Mouse (Mus musculus) CH12.LX (cell line): ENCODE results near the gene Cd180. TPM values are rescaled to one million over a fixed set of nuclear protein-coding genes. Genes with fewer than 3 reads are reported as not detected.

Experiments used
- DNase-seq: peaks from one replicate; pipeline ENCODE4 v3.0.0-alpha.2; 2013; ENCODE audit errors: extremely low read depth
- H3K27ac ChIP-seq: 2 replicates; pipeline ENCODE4 v1.5.1; 2012; ENCODE audit warnings: low read depth, mild to moderate bottlenecking, control low read depth, moderate library complexity; ENCODE audit not compliant: insufficient read depth
- H3K27me3 ChIP-seq: replicated peaks from 2 replicates; pipeline ENCODE3; 2012; ENCODE audit warnings: inconsistent platforms
- H3K36me3 ChIP-seq, 2 experiments: replicated peaks in 1 of 2; 2 replicates each; pipeline versions ENCODE3 to v1.6.1; 2012; ENCODE audit warnings: inconsistent platforms in 1 of 2, low read length in 1 of 2, mild to moderate bottlenecking in 1 of 2, mixed read lengths in 1 of 2, moderate library complexity in 1 of 2; ENCODE audit not compliant: control insufficient read depth in 1 of 2, insufficient read depth in 1 of 2
- H3K4me1 ChIP-seq, 2 experiments: 2 replicates each; pipeline ENCODE4 v1.6.1; 2012; ENCODE audit warnings: inconsistent platforms in 1 of 2, moderate library complexity in 1 of 2; ENCODE audit not compliant: insufficient read depth in 2 of 2, control insufficient read depth in 1 of 2
- H3K4me2 ChIP-seq: 2 replicates; pipeline ENCODE4 v1.6.1; 2012; ENCODE audit warnings: low read depth, mild to moderate bottlenecking, control low read depth; ENCODE audit not compliant: poor library complexity, insufficient read depth, severe bottlenecking
- H3K4me3 ChIP-seq, 3 experiments: fragments of 150-350 bp in 1 of 3; sonication (generic) in 1 of 3; replicated peaks in 1 of 3; 2 replicates each; pipeline versions ENCODE3 to v1.5.1; 2011 to 2012; ENCODE audit warnings: low read depth in 2 of 3, low read length in 2 of 3, mild to moderate bottlenecking in 2 of 3, moderate library complexity in 2 of 3, control low read depth in 1 of 3, improper control_type of control experiment in 1 of 3, inconsistent platforms in 1 of 3, mixed read lengths in 1 of 3; ENCODE audit not compliant: poor library complexity in 1 of 3
- H3K79me2 ChIP-seq: replicated peaks from 2 replicates; pipeline ENCODE4 v1.6.1; 2012; ENCODE audit warnings: mild to moderate bottlenecking, moderate library complexity; ENCODE audit not compliant: control insufficient read depth, poor library complexity, insufficient read depth, severe bottlenecking; ENCODE audit errors: extremely low read depth
- H3K9ac ChIP-seq: 2 replicates; pipeline ENCODE4 v1.6.1; 2012; ENCODE audit warnings: low read depth, mild to moderate bottlenecking, control low read depth, moderate library complexity; ENCODE audit not compliant: insufficient read depth
- H3K9me3 ChIP-seq: replicated peaks from 2 replicates; pipeline ENCODE3; 2012; ENCODE audit warnings: low read length, inconsistent platforms, mixed read lengths
- CHD1 ChIP-seq: IDR thresholded peaks from 2 replicates; pipeline ENCODE4 v1.6.1; 2012; ENCODE audit warnings: low read depth, low read length, improper control_type of control experiment, inconsistent platforms
- E2F4 ChIP-seq: IDR thresholded peaks from 2 replicates; pipeline ENCODE4 v1.6.1; 2011; ENCODE audit warnings: low read depth, low read length, improper control_type of control experiment; ENCODE audit not compliant: insufficient replicate concordance
- ELF1 ChIP-seq: IDR thresholded peaks from 2 replicates; pipeline ENCODE4 v1.6.1; 2014; ENCODE audit warnings: low read depth, mild to moderate bottlenecking, inconsistent platforms, low read length, improper control_type of control experiment
- ETS1 ChIP-seq: conservative IDR thresholded peaks from 2 replicates; pipeline ENCODE4 v1.6.1; 2012; ENCODE audit warnings: low read depth, mild to moderate bottlenecking, inconsistent platforms, low read length, improper control_type of control experiment, moderate library complexity
- IRF4 ChIP-seq: IDR thresholded peaks from 2 replicates; pipeline ENCODE4 v1.6.1; 2014; ENCODE audit warnings: low read depth, mild to moderate bottlenecking, inconsistent platforms, low read length, improper control_type of control experiment
- JUND ChIP-seq: conservative IDR thresholded peaks from 2 replicates; pipeline ENCODE4 v1.6.1; 2011; ENCODE audit warnings: low read depth, low read length, improper control_type of control experiment
- MAFK ChIP-seq: IDR thresholded peaks from 2 replicates; pipeline ENCODE4 v1.6.1; 2011; ENCODE audit warnings: low read length, improper control_type of control experiment; ENCODE audit not compliant: insufficient replicate concordance
- MAX ChIP-seq: IDR thresholded peaks from 2 replicates; pipeline ENCODE4 v1.6.1; 2011; ENCODE audit warnings: low read length, improper control_type of control experiment
- MXI1 ChIP-seq: IDR thresholded peaks from 2 replicates; pipeline ENCODE4 v1.6.1; 2011; ENCODE audit warnings: mild to moderate bottlenecking, low read depth, low read length, improper control_type of control experiment
- NELFE ChIP-seq: IDR thresholded peaks from 2 replicates; pipeline ENCODE4 v1.6.1; 2011; ENCODE audit warnings: low read depth, low read length, improper control_type of control experiment
- NRF1 ChIP-seq: IDR thresholded peaks from 2 replicates; pipeline ENCODE4 v1.6.1; 2014; ENCODE audit warnings: low read depth, mild to moderate bottlenecking, inconsistent platforms, low read length, improper control_type of control experiment, moderate library complexity
- PAX5 ChIP-seq: IDR thresholded peaks from 2 replicates; pipeline ENCODE4 v1.6.1; 2012; ENCODE audit warnings: low read length, inconsistent platforms, mixed read lengths
- POLR2AphosphoS2 ChIP-seq: IDR thresholded peaks from 2 replicates; pipeline ENCODE4 v1.6.1; 2011; ENCODE audit warnings: low read depth, low read length, improper control_type of control experiment
- SIN3A ChIP-seq: IDR thresholded peaks from 2 replicates; pipeline ENCODE4 v1.6.1; 2012; ENCODE audit warnings: low read length, improper control_type of control experiment, inconsistent platforms
- SMC3 ChIP-seq: IDR thresholded peaks from 2 replicates; pipeline ENCODE4 v1.6.1; 2011; ENCODE audit warnings: low read depth, low read length, improper control_type of control experiment
- TBP ChIP-seq: conservative IDR thresholded peaks from 2 replicates; pipeline ENCODE4 v1.6.1; 2011; ENCODE audit warnings: low read depth, low read length, improper control_type of control experiment
- TCF12 ChIP-seq: IDR thresholded peaks from 2 replicates; pipeline ENCODE4 v1.6.1; 2014; ENCODE audit warnings: low read depth, mild to moderate bottlenecking, inconsistent platforms, low read length, improper control_type of control experiment
- ZKSCAN1 ChIP-seq: IDR thresholded peaks from 2 replicates; pipeline ENCODE4 v1.6.1; 2012; ENCODE audit warnings: low read depth, inconsistent platforms, low read length, improper control_type of control experiment, borderline replicate concordance
- ZMIZ1 ChIP-seq: IDR thresholded peaks from 2 replicates; pipeline ENCODE4 v1.6.1; 2012; ENCODE audit warnings: low read depth, mild to moderate bottlenecking, inconsistent platforms, low read length, improper control_type of control experiment
- ZNF384 ChIP-seq: IDR thresholded peaks from 2 replicates; pipeline ENCODE4 v1.6.1; 2012; ENCODE audit warnings: low read depth, low read length, improper control_type of control experiment, inconsistent platforms
- dilution Hi-C: fragments of 300-500 bp; cut with MboI; formaldehyde crosslinking; loops from 2 replicates; pipeline ENCODE4 v1.14.3; 2020; ENCODE audit warnings: low sequenced_read_pairs; ENCODE audit not compliant: extremely low pct_unique_long_range_greater_than_20kb, extremely low pct_ligation_motif_present
- in situ Hi-C: fragments of 300-500 bp; cut with MboI; formaldehyde crosslinking; loops from 3 replicates; pipeline ENCODE4 v1.14.3; 2019; ENCODE audit warnings: low sequenced_read_pairs, low pct_ligation_motif_present, low pct_unique_long_range_greater_than_20kb, mixed read lengths
- polyA plus RNA-seq: library from polyadenylated mRNA; unstranded; fragments of >175 nt; gene quantifications from 2 replicates; pipeline ENCODE4 v1.2.1, GENCODE M21; 2012; ENCODE audit warnings: low read depth; ENCODE audit not compliant: insufficient read length
- total RNA-seq, 2 experiments: library from RNA; depleted of rRNA; stranded (reverse); fragments of 300-350 nt in 1 of 2; fragments of >200 nt in 1 of 2; gene quantifications; 2 replicates each; pipeline ENCODE4 v1.2.3; 2012 to 2014

Cd180 gene
- total and polyA plus RNA-seq, 3 experiments = 34.2 to 232 (median 40.4) TPM

DNA sequence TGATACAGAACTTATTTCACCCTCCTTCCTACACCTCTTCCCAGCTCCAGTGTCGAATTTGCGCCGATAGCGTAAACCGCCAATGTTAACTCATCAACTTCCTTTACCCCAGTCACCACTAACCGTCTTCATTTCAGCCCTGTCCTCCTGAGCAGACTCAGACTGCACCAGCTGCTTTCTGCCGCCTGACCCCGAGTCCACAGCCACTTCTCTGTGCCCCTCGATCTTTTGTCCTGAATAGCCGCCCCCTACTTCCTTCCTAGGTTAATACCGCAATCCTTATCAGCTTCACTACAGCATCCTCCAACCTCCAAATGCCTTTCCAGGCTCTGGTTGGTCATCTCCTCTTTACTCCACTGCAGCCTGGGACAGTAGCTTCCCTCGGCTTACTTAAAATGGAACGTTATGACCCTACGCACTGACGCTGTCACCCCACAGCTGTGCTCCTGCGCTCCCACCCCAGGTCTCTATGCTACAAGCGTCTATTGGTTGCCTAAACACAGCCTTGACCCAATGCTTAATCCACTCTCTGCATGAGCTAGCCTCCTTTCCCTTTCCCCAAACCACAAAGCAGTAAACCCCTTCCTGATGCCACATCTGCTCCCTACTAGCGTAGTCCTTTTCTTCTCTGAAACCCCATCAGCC is 27.6 kb upstream of the Cd180 start:
- Histone ChIP-seq H3K4me2 (no peak overlapping the region), H3K79me2 (no peaks in the 10 kb centered on the region), H3K4me3 (no peak overlapping the region), H3K27ac (no peak overlapping the region), H3K9me3 (no peaks in the 10 kb centered on the region), H3K4me1 (peaks cover 26 to 55% of the 10 kb centered on the region in 2 experiments), H3K36me3 (no peaks in the 10 kb centered on the region), H3K9ac (no peak overlapping the region), H3K27me3 (no peaks in the 10 kb centered on the region)
- in situ Hi-C loops = loop anchor here (25.0 kb wide), 2 partner anchors 447 to 1153 kb away; no protein-coding TSS in a partner anchor
- TF ChIP-seq SMC3 (no peak), PAX5 (no peak), E2F4 (no peak), ELF1 (no peak), ZKSCAN1 (no peak), SIN3A (no peak), IRF4 (no peak), ZNF384 (no peak), TCF12 (no peak), ZMIZ1 (no peak), CHD1 (no peak)
- no peak for DNase-seq
- dilution Hi-C loops = no loop called here

DNA sequence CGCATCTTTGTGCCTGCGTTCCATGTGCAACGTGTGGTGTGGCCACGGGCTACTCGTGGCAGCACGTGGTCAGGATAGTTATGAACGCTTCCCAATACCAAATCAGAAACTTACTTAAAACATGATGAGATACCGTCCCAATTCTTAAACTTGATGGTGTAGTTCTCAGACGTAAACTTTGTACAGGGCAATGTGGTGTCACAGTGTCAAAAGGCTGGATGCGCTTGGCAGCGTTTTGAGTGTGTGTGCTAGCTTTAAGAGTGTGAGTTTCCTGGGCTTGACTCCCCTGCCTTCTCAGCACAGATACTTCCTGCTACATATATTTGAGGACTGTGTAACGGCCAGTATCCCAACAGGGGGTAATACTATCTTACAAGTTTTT is 27.1 kb upstream of the Cd180 start:
- Histone ChIP-seq H3K27ac (no peak overlapping the region), H3K4me2 (no peak overlapping the region), H3K4me3 (no peak overlapping the region), H3K36me3 (no peaks in the 10 kb centered on the region), H3K9ac (no peak overlapping the region), H3K79me2 (no peaks in the 10 kb centered on the region), H3K4me1 (peaks cover 26 to 55% of the 10 kb centered on the region in 2 experiments), H3K9me3 (no peaks in the 10 kb centered on the region), H3K27me3 (no peaks in the 10 kb centered on the region)
- in situ Hi-C loops = loop anchor here (25.0 kb wide), 2 partner anchors 446 to 1154 kb away; no protein-coding TSS in a partner anchor
- TF ChIP-seq NRF1 (no peak), NELFE (no peak), POLR2AphosphoS2 (no peak), ZMIZ1 (no peak), JUND (no peak), MAFK (no peak), ETS1 (no peak), MAX (no peak), TBP (no peak), MXI1 (no peak)
- dilution Hi-C loops = no loop called here
- no peak for DNase-seq
